Comparison of ENCODE assay signal across 16 mouse cellular contexts in genomic region chr10:61661887-61662286, GRCm38 (mm10). TPM values are rescaled to one million over a fixed set of nuclear protein-coding genes. Genes with fewer than 3 reads are reported as not detected.
DNase-seq lines count a peak whose midpoint lies in the region; ATAC-seq and TF ChIP-seq lines count a peak whose summit lies in the region.
"Had no signal": no experiment of that assay in that cellular context is flagged by ENCODE, and none has a peak within 500 bp of the region (broad histone marks: within the 10 kb centered on the region; RNA-seq: fewer than 3 reads in every experiment).

No protein-coding gene starts in this region.

- H3K9me3 ChIP-seq in heart, embryonic 11.5 days (replicated peaks; ENCODE audit: control insufficient read depth, low read length), result no peaks in the 10 kb centered on the region
- H3K9me3 ChIP-seq in neural tube, embryonic 14.5 days (ENCODE audit: control insufficient read depth, low read length), result no peaks in the 10 kb centered on the region
- no peaks in the 10 kb centered on the region for H3K9me3 ChIP-seq in embryonic facial prominence, embryonic 14.5 days (ENCODE audit: control insufficient read depth, low read length)
- H3K9me3 ChIP-seq: hindbrain, embryonic 10.5 days; intestine, embryonic 15.5 days; limb, embryonic 12.5 days; stomach, embryonic 15.5 days had no signal

- DNase-seq in heart, adult 18-20 months, result peak; percentile 45 to 46
- no peak for DNase-seq in neural tube, embryonic 10.5 days (ENCODE audit: extremely low spot score, low spot score)
- peak; percentile 24 for DNase-seq in embryonic facial prominence, embryonic 14.5 days (ENCODE audit: low spot score)
- DNase-seq in thymus, postnatal 36 days, result no peak
- DNase-seq: cerebellum, adult 2 months; embryo, embryonic 11 days; liver, postnatal 0 days; thymus, postnatal 4 days had no signal

- no peak overlapping the region for H3K27ac ChIP-seq in heart, embryonic 11.5 days (ENCODE audit: low read depth, low read length)
- H3K27ac ChIP-seq in neural tube, embryonic 14.5 days (ENCODE audit: low read depth, low read length), result 0 out of 2 replicates have a peak overlapping the region, but pooled peaks have one; percentile 36
- no peak overlapping the region for H3K27ac ChIP-seq in embryonic facial prominence, embryonic 14.5 days (replicated peaks; ENCODE audit: low read depth, low read length)
- H3K27ac ChIP-seq in olfactory bulb, adult 2 months (ENCODE audit: insufficient read depth, low read depth, low read length), result peak overlapping the region; percentile 92
- H3K27ac ChIP-seq: hindbrain, embryonic 10.5 days; intestine, embryonic 15.5 days; limb, embryonic 12.5 days; stomach, embryonic 15.5 days had no signal

- no peak for ATAC-seq in heart, embryonic 11.5 days (replicated peaks; ENCODE audit: insufficient number of reproducible peaks, low FRiP score, low TSS enrichment)
- no peak for ATAC-seq in neural tube, embryonic 14.5 days (ENCODE audit: low read depth)
- no peak for ATAC-seq in embryonic facial prominence, embryonic 14.5 days (ENCODE audit: low read depth)
- no peak for ATAC-seq in cerebellum, adult (ENCODE audit: insufficient number of reproducible peaks, low FRiP score, low TSS enrichment)
- ATAC-seq: intestine, embryonic 15.5 days; liver, postnatal 0 days had no signal

- no peak overlapping the region for H3K4me3 ChIP-seq in heart, embryonic 11.5 days (ENCODE audit: low read depth, low read length)
- no peak overlapping the region for H3K4me3 ChIP-seq in neural tube, embryonic 14.5 days (ENCODE audit: low read depth, low read length)
- no peak overlapping the region for H3K4me3 ChIP-seq in embryonic facial prominence, embryonic 14.5 days (ENCODE audit: low read depth, low read length)
- H3K4me3 ChIP-seq in olfactory bulb, adult 2 months (ENCODE audit: insufficient read depth, low read depth, low read length), result no peak overlapping the region
- H3K4me3 ChIP-seq: hindbrain, embryonic 10.5 days; intestine, embryonic 15.5 days; limb, embryonic 12.5 days; stomach, embryonic 15.5 days had no signal

- no peaks in the 10 kb centered on the region for H3K27me3 ChIP-seq in heart, embryonic 11.5 days (ENCODE audit: control insufficient read depth, insufficient read depth, low read length)
- no peaks in the 10 kb centered on the region for H3K27me3 ChIP-seq in neural tube, embryonic 14.5 days (ENCODE audit: control insufficient read depth, insufficient read depth, low read length)
- H3K27me3 ChIP-seq in embryonic facial prominence, embryonic 14.5 days (replicated peaks; ENCODE audit: control insufficient read depth, insufficient read depth, low read length), result no peaks in the 10 kb centered on the region
- H3K27me3 ChIP-seq: intestine, embryonic 15.5 days; limb, embryonic 12.5 days; stomach, embryonic 15.5 days had no signal

- 0 out of 2 replicates have a peak, but pooled peaks cover 3% of the 10 kb centered on the region for H3K4me1 ChIP-seq in heart, embryonic 11.5 days (ENCODE audit: control insufficient read depth, insufficient read depth, low read length)
- peaks cover 7% of the 10 kb centered on the region; the same call in 1 of the 2 replicates for H3K4me1 ChIP-seq in neural tube, embryonic 14.5 days (ENCODE audit: control insufficient read depth, insufficient read depth, low read length)
- no peaks in the 10 kb centered on the region for H3K4me1 ChIP-seq in embryonic facial prominence, embryonic 14.5 days (ENCODE audit: control insufficient read depth, insufficient read depth, low read length)
- peaks cover 20% of the 10 kb centered on the region for H3K4me1 ChIP-seq in olfactory bulb, adult 2 months (ENCODE audit: control insufficient read depth, insufficient read depth, low read length)
- H3K4me1 ChIP-seq: hindbrain, embryonic 10.5 days; intestine, embryonic 15.5 days; limb, embryonic 12.5 days; stomach, embryonic 15.5 days had no signal

- WGBS in heart, embryonic 11.5 days (ENCODE audit: insufficient replicate concordance), result 81% methylated on average over 8 of the region's 8 CpGs
- 68% methylated on average over 8 of the region's 8 CpGs for WGBS in neural tube, embryonic 14.5 days
- WGBS in embryonic facial prominence, embryonic 14.5 days, result 66% methylated on average over 8 of the region's 8 CpGs
- WGBS in olfactory bulb, adult 2 months, result 22% methylated on average over 8 of the region's 8 CpGs

- TF ChIP-seq POLR2A in olfactory bulb, adult 2 months (IDR thresholded peaks at IDR 0.05; ENCODE audit: insufficient read depth, low read depth, low read length), result no peak

- no peak for TF ChIP-seq CTCF in olfactory bulb, adult 2 months (IDR thresholded peaks at IDR 0.05; ENCODE audit: insufficient read depth, low read depth, low read length)

- H3K36me3 ChIP-seq in heart, embryonic 11.5 days (ENCODE audit: control insufficient read depth, insufficient read depth, low read length), result peaks cover 21% of the 10 kb centered on the region
- H3K36me3 ChIP-seq in neural tube, embryonic 14.5 days (ENCODE audit: control insufficient read depth, insufficient read depth, low read length), result peaks cover 14% of the 10 kb centered on the region
- peaks cover 72% of the 10 kb centered on the region for H3K36me3 ChIP-seq in embryonic facial prominence, embryonic 14.5 days (ENCODE audit: control insufficient read depth, insufficient read depth, low read length)

- H3K9ac ChIP-seq in heart, embryonic 11.5 days (ENCODE audit: low read depth, low read length), result no peak overlapping the region
- no peak overlapping the region for H3K9ac ChIP-seq in neural tube, embryonic 14.5 days (replicated peaks; ENCODE audit: low read depth, low read length)
- no peak overlapping the region for H3K9ac ChIP-seq in embryonic facial prominence, embryonic 14.5 days (ENCODE audit: low read depth, low read length)
- H3K9ac ChIP-seq: intestine, embryonic 15.5 days; limb, embryonic 12.5 days; liver, postnatal 0 days; stomach, embryonic 15.5 days had no signal

- no peak overlapping the region for H3K4me2 ChIP-seq in heart, embryonic 11.5 days
- H3K4me2 ChIP-seq in neural tube, embryonic 14.5 days (ENCODE audit: low read depth, low read length), result no peak overlapping the region
- no peak overlapping the region for H3K4me2 ChIP-seq in embryonic facial prominence, embryonic 14.5 days (ENCODE audit: low read depth, low read length)
- H3K4me2 ChIP-seq: intestine, embryonic 15.5 days; limb, embryonic 12.5 days; stomach, embryonic 15.5 days had no signal

RNA-seq across cellular contexts. Expression of gene Ppa1, which starts 13.5 kb away (rescaled TPM):
- 10 to 100 TPM; 81.8 to 82.3 TPM for total RNA-seq in heart, adult 18-20 months (2021)
- 158 and 160 TPM in 2 replicates for polyA plus RNA-seq in heart, embryonic 11.5 days (2014; fragmentation: Nextera tagmentation; extraction: Ambion mirVana)
- 196 and 198 TPM in 2 replicates for polyA plus RNA-seq in neural tube, embryonic 14.5 days (2014; fragmentation: Nextera tagmentation; extraction: Ambion mirVana)
- 158 and 162 TPM in 2 replicates for polyA plus RNA-seq in embryonic facial prominence, embryonic 14.5 days (2014; fragmentation: Nextera tagmentation; extraction: Ambion mirVana)
- not detected in 2 replicates for polyA plus RNA-seq in olfactory bulb, adult 2 months (2012; ENCODE audit: insufficient read depth, insufficient read length, low replicate concordance, missing spikeins)

RNA-seq across cellular contexts. Expression of gene Sar1a, which starts 18.2 kb away (rescaled TPM):
- total RNA-seq in heart, adult 18-20 months (2021), result 100 to 1,000 TPM; 180 to 192 TPM
- polyA plus RNA-seq in heart, embryonic 11.5 days (2014; fragmentation: Nextera tagmentation; extraction: Ambion mirVana), result 182 and 200 TPM in 2 replicates
- 185 and 218 TPM in 2 replicates for polyA plus RNA-seq in neural tube, embryonic 14.5 days (2014; fragmentation: Nextera tagmentation; extraction: Ambion mirVana)
- polyA plus RNA-seq in embryonic facial prominence, embryonic 14.5 days (2014; fragmentation: Nextera tagmentation; extraction: Ambion mirVana), result 338 and 352 TPM in 2 replicates
- polyA plus RNA-seq in olfactory bulb, adult 2 months (2012; ENCODE audit: insufficient read depth, insufficient read length, low replicate concordance, missing spikeins), result 703 TPM in 1 of 2 replicates, not detected in the other

RNA-seq across cellular contexts. Expression of gene Tysnd1, which starts 33.4 kb away (rescaled TPM):
- total RNA-seq in heart, adult 18-20 months (2021), result 10 to 100 TPM; 23.8 to 25.8 TPM
- polyA plus RNA-seq in heart, embryonic 11.5 days (2014; fragmentation: Nextera tagmentation; extraction: Ambion mirVana), result 24.5 and 25.1 TPM in 2 replicates
- polyA plus RNA-seq in neural tube, embryonic 14.5 days (2014; fragmentation: Nextera tagmentation; extraction: Ambion mirVana), result 26.5 and 26.7 TPM in 2 replicates
- 33.4 and 36.3 TPM in 2 replicates for polyA plus RNA-seq in embryonic facial prominence, embryonic 14.5 days (2014; fragmentation: Nextera tagmentation; extraction: Ambion mirVana)
- not detected in 2 replicates for polyA plus RNA-seq in olfactory bulb, adult 2 months (2012; ENCODE audit: insufficient read depth, insufficient read length, low replicate concordance, missing spikeins)

RNA-seq across cellular contexts. Expression of gene Aifm2, which starts 53.2 kb away (rescaled TPM):
- total RNA-seq in heart, adult 18-20 months (2021), result 10 to 100 TPM; 25.6 to 32.3 TPM
- 15.6 and 18.9 TPM in 2 replicates for polyA plus RNA-seq in heart, embryonic 11.5 days (2014; fragmentation: Nextera tagmentation; extraction: Ambion mirVana)
- 12.8 and 13.0 TPM in 2 replicates for polyA plus RNA-seq in neural tube, embryonic 14.5 days (2014; fragmentation: Nextera tagmentation; extraction: Ambion mirVana)
- 13.0 and 13.8 TPM in 2 replicates for polyA plus RNA-seq in embryonic facial prominence, embryonic 14.5 days (2014; fragmentation: Nextera tagmentation; extraction: Ambion mirVana)
- not detected in 2 replicates for polyA plus RNA-seq in olfactory bulb, adult 2 months (2012; ENCODE audit: insufficient read depth, insufficient read length, low replicate concordance, missing spikeins)

Comparison
In these comparisons a context has a peak if more than half of its experiments do, and no peak if none do; other contexts are left out.
1. DNase-seq: peak in heart, adult 18-20 months (2 of 2) and embryonic facial prominence, embryonic 14.5 days (single experiment); none in neural tube, embryonic 10.5 days (single experiment) and thymus, postnatal 36 days (0 of 2).
2. H3K27ac ChIP-seq: peak in neural tube, embryonic 14.5 days (single experiment) and olfactory bulb, adult 2 months (single experiment); none in heart, embryonic 11.5 days (single experiment) and embryonic facial prominence, embryonic 14.5 days (single experiment).